Mouse (Mus musculus) MEL (cell line): ENCODE results near the gene Tnfrsf19. TPM values are rescaled to one million over a fixed set of nuclear protein-coding genes. Genes with fewer than 3 reads are reported as not detected.

Experiments
- DNase-seq: peaks from one replicate; pipeline ENCODE4 v3.0.0; 2011; ENCODE audit warnings: low read depth, low spot score
- H3K27ac ChIP-seq: 2 replicates; pipeline ENCODE4 v1.5.1; 2012; ENCODE audit warnings: low read depth, mild to moderate bottlenecking, control low read depth, low read length, moderate library complexity; ENCODE audit not compliant: control insufficient read depth
- H3K27me3 ChIP-seq, 2 experiments: fragments of 150-350 bp in 1 of 2; sonication (generic) in 1 of 2; 2 replicates each; pipeline ENCODE4 v1.6.1; 2012; ENCODE audit warnings: low read length in 2 of 2, mild to moderate bottlenecking in 2 of 2, improper control_type of control experiment in 1 of 2, moderate library complexity in 1 of 2; ENCODE audit not compliant: insufficient read depth in 2 of 2, control insufficient read depth in 1 of 2
- H3K36me3 ChIP-seq, 2 experiments: 2 replicates each; pipeline ENCODE4 v1.6.1; 2012 to 2014; ENCODE audit warnings: low read length in 2 of 2, improper control_type of control experiment in 1 of 2, inconsistent platforms in 1 of 2, mild to moderate bottlenecking in 1 of 2; ENCODE audit not compliant: insufficient read depth in 2 of 2, control insufficient read depth in 1 of 2
- H3K4me1 ChIP-seq, 2 experiments: fragments of 150-350 bp in 1 of 2; sonication (generic) in 1 of 2; 2 replicates each; pipeline ENCODE4 v1.6.1; 2012; ENCODE audit warnings: low read length in 2 of 2, improper control_type of control experiment in 1 of 2, mild to moderate bottlenecking in 1 of 2; ENCODE audit not compliant: insufficient read depth in 2 of 2, control insufficient read depth in 1 of 2
- H3K4me3 ChIP-seq, 2 experiments: fragments of 150-350 bp in 1 of 2; sonication (generic) in 1 of 2; 2 replicates each; pipeline ENCODE4 v1.5.1; 2012; ENCODE audit warnings: low read depth in 2 of 2, low read length in 2 of 2, mild to moderate bottlenecking in 2 of 2, moderate library complexity in 2 of 2, control low read depth in 1 of 2, improper control_type of control experiment in 1 of 2; ENCODE audit not compliant: control insufficient read depth in 1 of 2, insufficient read depth in 1 of 2
- H3K79me2 ChIP-seq: 2 replicates; pipeline ENCODE4 v1.6.1; 2012; ENCODE audit warnings: mild to moderate bottlenecking, low read length, moderate library complexity; ENCODE audit not compliant: control insufficient read depth, poor library complexity, insufficient read depth
- H3K9ac ChIP-seq: 2 replicates; pipeline ENCODE4 v1.6.1; 2012; ENCODE audit warnings: low read depth, mild to moderate bottlenecking, control low read depth, low read length, moderate library complexity; ENCODE audit not compliant: control insufficient read depth, poor library complexity, severe bottlenecking
- H3K9me3 ChIP-seq: fragments of 150-350 bp; sonication (generic); replicated peaks from 2 replicates; pipeline ENCODE4 v1.6.1; 2012; ENCODE audit warnings: mild to moderate bottlenecking, low read length, improper control_type of control experiment, moderate library complexity; ENCODE audit not compliant: insufficient read depth
- BHLHE40 ChIP-seq: IDR thresholded peaks from 2 replicates; pipeline ENCODE4 v1.6.1; 2012; ENCODE audit warnings: low read depth, mild to moderate bottlenecking, inconsistent platforms, low read length, improper control_type of control experiment, borderline replicate concordance
- CHD2 ChIP-seq: IDR thresholded peaks from 2 replicates; pipeline ENCODE4 v1.6.1; 2011; ENCODE audit warnings: low read length, improper control_type of control experiment
- ELF1 ChIP-seq: IDR thresholded peaks from 2 replicates; pipeline ENCODE4 v1.6.1; 2014; ENCODE audit warnings: low read depth, mild to moderate bottlenecking, inconsistent platforms, low read length, improper control_type of control experiment, moderate library complexity
- EP300 ChIP-seq, 2 experiments: IDR thresholded peaks; 2 replicates each; pipeline ENCODE4 v1.6.1; 2011; ENCODE audit warnings: improper control_type of control experiment in 2 of 2, low read length in 2 of 2, low read depth in 1 of 2, mild to moderate bottlenecking in 1 of 2
- GATA1 ChIP-seq: IDR thresholded peaks from 2 replicates; pipeline ENCODE4 v1.6.1; 2011; ENCODE audit warnings: low read depth, low read length, improper control_type of control experiment
- HCFC1 ChIP-seq: IDR thresholded peaks from 2 replicates; pipeline ENCODE4 v1.6.1; 2012; ENCODE audit warnings: low read depth, mild to moderate bottlenecking, inconsistent platforms, low read length, improper control_type of control experiment, moderate library complexity
- JUND ChIP-seq: IDR thresholded peaks from 2 replicates; pipeline ENCODE4 v1.6.1; 2011; ENCODE audit warnings: low read depth, mild to moderate bottlenecking, improper control_type of control experiment, low read length
- KAT2A ChIP-seq: conservative IDR thresholded peaks from 2 replicates; pipeline ENCODE4 v1.6.1; 2012; ENCODE audit warnings: low read depth, low read length, improper control_type of control experiment, inconsistent platforms
- MAZ ChIP-seq: IDR thresholded peaks from 2 replicates; pipeline ENCODE4 v1.6.1; 2012; ENCODE audit warnings: low read depth, mild to moderate bottlenecking, inconsistent platforms, low read length, improper control_type of control experiment
- MEF2A ChIP-seq: IDR thresholded peaks from 2 replicates; pipeline ENCODE4 v1.6.1; 2014; ENCODE audit warnings: low read depth, mild to moderate bottlenecking, inconsistent platforms, low read length, improper control_type of control experiment; ENCODE audit not compliant: poor library complexity, insufficient replicate concordance, severe bottlenecking; ENCODE audit errors: extremely low read depth
- MYB ChIP-seq: IDR thresholded peaks from 2 replicates; pipeline ENCODE4 v1.6.1; 2011; ENCODE audit warnings: mild to moderate bottlenecking, low read depth, low read length, improper control_type of control experiment
- MYC ChIP-seq: IDR thresholded peaks from 2 replicates; pipeline ENCODE4 v1.6.1; 2011; ENCODE audit warnings: low read depth, mild to moderate bottlenecking, low read length, improper control_type of control experiment, moderate library complexity
- NELFE ChIP-seq: IDR thresholded peaks from 2 replicates; pipeline ENCODE4 v1.6.1; 2011; ENCODE audit warnings: low read depth, low read length, improper control_type of control experiment
- NRF1 ChIP-seq: IDR thresholded peaks from 2 replicates; pipeline ENCODE4 v1.6.1; 2014; ENCODE audit warnings: low read depth, mild to moderate bottlenecking, inconsistent platforms, low read length, improper control_type of control experiment, moderate library complexity; ENCODE audit not compliant: poor library complexity, insufficient read depth, severe bottlenecking
- POLR2AphosphoS2 ChIP-seq: IDR thresholded peaks from 2 replicates; pipeline ENCODE4 v1.6.1; 2011; ENCODE audit warnings: low read length, improper control_type of control experiment
- POLR2AphosphoS5 ChIP-seq: IDR thresholded peaks from 2 replicates; pipeline ENCODE4 v1.6.1; 2012; ENCODE audit warnings: low read depth, borderline replicate concordance, mild to moderate bottlenecking, inconsistent platforms, low read length, moderate library complexity, mixed read lengths
- RAD21 ChIP-seq: IDR thresholded peaks from 2 replicates; pipeline ENCODE4 v1.6.1; 2011; ENCODE audit warnings: mild to moderate bottlenecking, low read depth, low read length, improper control_type of control experiment
- SMC3 ChIP-seq: IDR thresholded peaks from 2 replicates; pipeline ENCODE4 v1.6.1; 2011; ENCODE audit warnings: low read depth, low read length, improper control_type of control experiment
- TAL1 ChIP-seq: IDR thresholded peaks from 2 replicates; pipeline ENCODE4 v1.6.1; 2012; ENCODE audit warnings: mild to moderate bottlenecking, inconsistent platforms, low read length, moderate library complexity, mixed read lengths
- TBP ChIP-seq: IDR thresholded peaks from 2 replicates; pipeline ENCODE4 v1.8.0; 2011; ENCODE audit warnings: low read depth, low read length, improper control_type of control experiment
- UBTF ChIP-seq: IDR thresholded peaks from 2 replicates; pipeline ENCODE4 v1.6.1; 2012; ENCODE audit warnings: low read depth, mild to moderate bottlenecking, inconsistent platforms, low read length, improper control_type of control experiment, moderate library complexity, borderline replicate concordance; ENCODE audit not compliant: insufficient read depth
- USF1 ChIP-seq: IDR thresholded peaks from 2 replicates; pipeline ENCODE4 v1.6.1; 2014; ENCODE audit warnings: low read depth, mild to moderate bottlenecking, inconsistent platforms, low read length, improper control_type of control experiment, moderate library complexity
- ZC3H11A ChIP-seq: IDR thresholded peaks from 2 replicates; pipeline ENCODE4 v1.6.1; 2012; ENCODE audit warnings: low read depth, mild to moderate bottlenecking, inconsistent platforms, low read length, improper control_type of control experiment
- ZKSCAN1 ChIP-seq: IDR thresholded peaks from 2 replicates; pipeline ENCODE4 v1.6.1; 2012; ENCODE audit warnings: low read depth, mild to moderate bottlenecking, inconsistent platforms, low read length, improper control_type of control experiment, moderate library complexity
- ZMIZ1 ChIP-seq: IDR thresholded peaks from 2 replicates; pipeline ENCODE4 v1.6.1; 2012; ENCODE audit warnings: low read depth, mild to moderate bottlenecking, inconsistent platforms, low read length, improper control_type of control experiment, moderate library complexity
- polyA plus RNA-seq, 2 experiments: library from polyadenylated mRNA; stranded (reverse) in 1 of 2; unstranded in 1 of 2; fragments of >175 nt in 1 of 2; fragments of >200 nt in 1 of 2; gene quantifications; 2 replicates each; pipeline versions ENCODE4 v1.2.1 to v1.2.4; 2012; ENCODE audit warnings: low replicate concordance in 2 of 2, low read depth in 1 of 2; ENCODE audit not compliant: insufficient read length in 2 of 2, insufficient read depth in 1 of 2, missing spikeins in 1 of 2
- total RNA-seq: library from RNA; depleted of rRNA; stranded (reverse); fragments of 300-350 nt; gene quantifications from 2 replicates; pipeline ENCODE4 v1.2.3, GENCODE M21; 2012

Gene Tnfrsf19
- total and polyA plus RNA-seq, 3 experiments = not detected

- TF ChIP-seq JUND = no peak
- no peak for TF ChIP-seq ZC3H11A
- no peak for TF ChIP-seq ZMIZ1
- no peak for TF ChIP-seq POLR2AphosphoS5
- TF ChIP-seq MEF2A = no peak
- TF ChIP-seq KAT2A = no peak
- no peak for TF ChIP-seq MAZ
- no peak for TF ChIP-seq POLR2AphosphoS2
- no peak for TF ChIP-seq RAD21
- no peak for TF ChIP-seq MYC
- TF ChIP-seq MYB = no peak
- no peak for TF ChIP-seq BHLHE40
- no peak for TF ChIP-seq TBP
- Histone ChIP-seq H3K9ac (no peak overlapping the region), H3K36me3 (no peaks in the 10 kb centered on the region), H3K9me3 (no peaks in the 10 kb centered on the region), H3K4me1 (no peaks in the 10 kb centered on the region), H3K79me2 (no peaks in the 10 kb centered on the region), H3K27ac (no peak overlapping the region), H3K4me3 (no peak overlapping the region), H3K27me3 (no peaks in the 10 kb centered on the region; a peak in 1 of 4 replicates)
- no peak for DNase-seq
Observed at GRCm38 (mm10) chr14:61003676-61004075, 42.6 kb downstream of the Tnfrsf19 start.

- Histone ChIP-seq H3K9ac (no peak overlapping the region), H3K4me3 (no peak overlapping the region), H3K27ac (no peak overlapping the region), H3K36me3 (no peaks in the 10 kb centered on the region), H3K27me3 (no peaks in the 10 kb centered on the region; a peak in 1 of 4 replicates), H3K79me2 (no peaks in the 10 kb centered on the region), H3K4me1 (no peaks in the 10 kb centered on the region), H3K9me3 (no peaks in the 10 kb centered on the region)
- TF ChIP-seq NRF1 (no peak), SMC3 (no peak), ELF1 (no peak), UBTF (no peak), TAL1 (no peak), NELFE (no peak), EP300 (IDR thresholded peaks at IDR 0.05; ENCODE audit: low read depth in 1 of 2, low read length in 2 of 2) (no peak), HCFC1 (no peak), TBP (no peak), ZKSCAN1 (no peak), RAD21 (no peak), CHD2 (no peak), USF1 (no peak), BHLHE40 (no peak), GATA1 (no peak)
- DNase-seq = no peak
Observed at GRCm38 (mm10) chr14:61000072-61000471, 46.2 kb downstream of the Tnfrsf19 start.
